In the genomic region with DNA sequence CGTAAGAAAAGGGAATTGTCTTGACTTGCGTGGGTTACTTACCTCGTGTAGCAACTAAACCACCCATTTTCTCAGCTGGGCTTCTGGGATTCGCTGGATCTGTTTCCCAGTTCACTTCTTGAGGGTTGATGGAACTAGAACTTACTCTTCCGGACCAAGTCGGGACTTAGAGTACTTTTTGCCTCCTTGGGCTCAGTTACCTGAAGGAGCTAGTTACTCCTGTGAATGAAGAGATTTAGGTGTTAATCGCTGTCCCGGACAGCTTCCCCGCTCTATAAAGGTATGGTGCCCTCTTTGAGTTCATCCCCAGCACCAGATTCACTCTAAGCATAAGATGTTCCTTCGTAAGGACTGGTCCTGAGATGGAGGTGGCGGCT, we compare ENCODE assay signal across 8 mouse cellular contexts. TPM values are rescaled to one million over a fixed set of nuclear protein-coding genes. Genes with fewer than 3 reads are reported as not detected.
DNase-seq lines count a peak whose midpoint lies in the region; ATAC-seq and TF ChIP-seq lines count a peak whose summit lies in the region.

No protein-coding gene starts in this region.

- WGBS in heart, embryonic 12.5 days, result 2% methylated on average over 11 of the region's 11 CpGs
- under 1% methylated on average over 11 of the region's 11 CpGs for WGBS in forebrain, embryonic 13.5 days
- WGBS in limb, embryonic 12.5 days, result 1% methylated on average over 11 of the region's 11 CpGs
- 3% methylated on average over 11 of the region's 11 CpGs for WGBS in stomach, embryonic 14.5 days

- DNase-seq in heart, postnatal 14 days, result no peak
- DNase-seq in MEL (ENCODE audit: low read depth, low spot score), result peak; percentile 64
- no peak for DNase-seq in right cerebral cortex, postnatal 25 days
- no peak for DNase-seq in urinary bladder, adult 18-20 months (ENCODE audit: low spot score in 2 of 2)

- no peaks in the 10 kb centered on the region for H3K36me3 ChIP-seq in heart, embryonic 12.5 days
- H3K36me3 ChIP-seq in MEL (ENCODE audit: control insufficient read depth in 1 of 2, insufficient read depth in 2 of 2, low read length in 2 of 2), result peaks cover 2 to 47% of the 10 kb centered on the region in 2 experiments; a peak in 3 of 4 replicates
- H3K36me3 ChIP-seq in forebrain, embryonic 13.5 days (ENCODE audit: poor library complexity, severe bottlenecking), result peaks cover 3% of the 10 kb centered on the region; the same call in 1 of the 2 replicates
- H3K36me3 ChIP-seq in limb, embryonic 12.5 days, result peaks cover 6% of the 10 kb centered on the region; the same call in 1 of the 2 replicates
- no peaks in the 10 kb centered on the region for H3K36me3 ChIP-seq in stomach, embryonic 14.5 days (ENCODE audit: control insufficient read depth, insufficient read depth, low read length)

- intact Hi-C loops in heart, postnatal 14 days (cut with DNase I), result loop anchor here (5.0 to 10.0 kb wide), 2 partner anchors 78 to 171 kb away; partner anchors contain the start of gene Npr1

- peak overlapping the region; percentile 71 for H3K4me3 ChIP-seq in heart, embryonic 12.5 days
- H3K4me3 ChIP-seq in MEL (ENCODE audit: control insufficient read depth in 1 of 2, insufficient read depth in 1 of 2, low read depth in 2 of 2, low read length in 2 of 2), result peak overlapping the region; percentile 99
- H3K4me3 ChIP-seq in forebrain, embryonic 13.5 days, result peak overlapping the region; percentile 95
- peak overlapping the region; percentile 88 for H3K4me3 ChIP-seq in limb, embryonic 12.5 days (replicated peaks)
- peak overlapping the region; percentile 80 for H3K4me3 ChIP-seq in stomach, embryonic 14.5 days (ENCODE audit: low read depth, low read length)

- H3K9me3 ChIP-seq in heart, embryonic 12.5 days (replicated peaks), result no peaks in the 10 kb centered on the region
- H3K9me3 ChIP-seq in MEL (replicated peaks; ENCODE audit: insufficient read depth, low read length), result no peaks in the 10 kb centered on the region
- H3K9me3 ChIP-seq in forebrain, embryonic 13.5 days (replicated peaks), result no peaks in the 10 kb centered on the region
- H3K9me3 ChIP-seq in limb, embryonic 12.5 days, result no peaks in the 10 kb centered on the region
- no peaks in the 10 kb centered on the region for H3K9me3 ChIP-seq in stomach, embryonic 14.5 days (ENCODE audit: control insufficient read depth, low read depth, low read length)

- no peak for TF ChIP-seq RAD21 in MEL (IDR thresholded peaks at IDR 0.05; ENCODE audit: low read depth, low read length)

- peak overlapping the region; percentile 85 for H3K9ac ChIP-seq in heart, embryonic 12.5 days
- H3K9ac ChIP-seq in MEL (ENCODE audit: control insufficient read depth, low read depth, low read length, poor library complexity, severe bottlenecking), result peak overlapping the region; percentile 98
- H3K9ac ChIP-seq in forebrain, embryonic 13.5 days, result peak overlapping the region; percentile 95
- peak overlapping the region; percentile 94 for H3K9ac ChIP-seq in limb, embryonic 12.5 days (replicated peaks)
- peak overlapping the region; percentile 84 for H3K9ac ChIP-seq in stomach, embryonic 14.5 days (replicated peaks; ENCODE audit: low read depth, low read length)

- peaks cover 55% of the 10 kb centered on the region for H3K79me2 ChIP-seq in MEL (ENCODE audit: control insufficient read depth, insufficient read depth, low read length, poor library complexity)

- H3K4me1 ChIP-seq in heart, embryonic 12.5 days (replicated peaks), result peaks cover 24% of the 10 kb centered on the region
- peaks cover 15 to 16% of the 10 kb centered on the region in 2 experiments for H3K4me1 ChIP-seq in MEL (ENCODE audit: control insufficient read depth in 1 of 2, insufficient read depth in 2 of 2, low read length in 2 of 2)
- H3K4me1 ChIP-seq in forebrain, embryonic 13.5 days, result peaks cover 32% of the 10 kb centered on the region
- H3K4me1 ChIP-seq in limb, embryonic 12.5 days (replicated peaks), result peaks cover 12% of the 10 kb centered on the region
- peaks cover 12% of the 10 kb centered on the region for H3K4me1 ChIP-seq in stomach, embryonic 14.5 days (ENCODE audit: control insufficient read depth, insufficient read depth, low read length)

- no peaks in the 10 kb centered on the region for H3K27me3 ChIP-seq in heart, embryonic 12.5 days (replicated peaks)
- no peaks in the 10 kb centered on the region for H3K27me3 ChIP-seq in MEL (ENCODE audit: control insufficient read depth in 1 of 2, insufficient read depth in 2 of 2, low read length in 2 of 2)
- no peaks in the 10 kb centered on the region for H3K27me3 ChIP-seq in forebrain, embryonic 13.5 days
- no peaks in the 10 kb centered on the region for H3K27me3 ChIP-seq in limb, embryonic 12.5 days
- H3K27me3 ChIP-seq in stomach, embryonic 14.5 days (ENCODE audit: control insufficient read depth, insufficient read depth, low read length), result no peaks in the 10 kb centered on the region

- TF ChIP-seq POLR2A in MEL (IDR thresholded peaks at IDR 0.05; ENCODE audit: control insufficient read depth in 1 of 2, insufficient read depth in 1 of 2, low read depth in 1 of 2, low read length in 2 of 2, poor library complexity in 1 of 2), result no peak

- ATAC-seq in heart, embryonic 12.5 days (ENCODE audit: insufficient number of reproducible peaks, low FRiP score), result no peak
- no peak for ATAC-seq in forebrain, embryonic 13.5 days
- no peak for ATAC-seq in limb, embryonic 12.5 days (ENCODE audit: insufficient number of reproducible peaks, insufficient read depth, low FRiP score, low TSS enrichment, low read depth)
- no peak for ATAC-seq in stomach, embryonic 14.5 days (ENCODE audit: insufficient number of reproducible peaks, insufficient read depth, low FRiP score, low read depth)

- no peak for TF ChIP-seq CTCF in MEL (IDR thresholded peaks at IDR 0.05 in 2 of 3, conservative IDR thresholded peaks at IDR 0.05 in 1 of 3; ENCODE audit: control insufficient read depth in 1 of 3, insufficient read depth in 1 of 3, low read depth in 2 of 3, low read length in 3 of 3, poor library complexity in 1 of 3, severe bottlenecking in 1 of 3)

- peak overlapping the region; percentile 82 for H3K4me2 ChIP-seq in heart, embryonic 12.5 days
- peak overlapping the region; percentile 96 for H3K4me2 ChIP-seq in forebrain, embryonic 13.5 days
- H3K4me2 ChIP-seq in limb, embryonic 12.5 days, result peak overlapping the region; percentile 70
- peak overlapping the region; percentile 84 for H3K4me2 ChIP-seq in stomach, embryonic 14.5 days (replicated peaks; ENCODE audit: low read depth, low read length)

- peak overlapping the region; percentile 93 for H3K27ac ChIP-seq in heart, embryonic 12.5 days (ENCODE audit: poor library complexity, severe bottlenecking)
- peak overlapping the region; percentile 91 for H3K27ac ChIP-seq in MEL (ENCODE audit: control insufficient read depth, low read depth, low read length)
- H3K27ac ChIP-seq in forebrain, embryonic 13.5 days, result peak overlapping the region; percentile 98
- peak overlapping the region; percentile 99 for H3K27ac ChIP-seq in limb, embryonic 12.5 days
- H3K27ac ChIP-seq in stomach, embryonic 14.5 days (ENCODE audit: low read length), result peak overlapping the region; percentile 96; the same call in 1 of the 2 replicates

- TF ChIP-seq EP300 in MEL (IDR thresholded peaks at IDR 0.05; ENCODE audit: low read depth in 1 of 2, low read length in 2 of 2), result 0 out of 4 replicates have a peak, but pooled peaks of 1 of the 2 experiments have one; percentile 17

RNA-seq across cellular contexts. Expression of gene Gatad2b, which starts 1.1 kb away (rescaled TPM):
- polyA plus RNA-seq in heart, embryonic 12.5 days (2016; fragmentation: Nextera tagmentation; extraction: Ambion mirVana), result 8.5 and 10.0 TPM in 2 replicates
- 10 to 100 TPM; 47.2 to 52.9 TPM for total RNA-seq in heart, postnatal 14 days (2021)
- total RNA-seq in MEL (2012; rRNA removed), result 9.1 and 12.3 TPM in 2 replicates
- 10 to 100 TPM in 1 of 2 experiments, not detected in 1; 37.6 TPM for polyA plus RNA-seq in MEL (2012; ENCODE audit: insufficient read depth in 1 of 2, insufficient read length in 2 of 2, low read depth in 1 of 2, low replicate concordance in 2 of 2, missing spikeins in 1 of 2)
- polyA plus RNA-seq in forebrain, embryonic 13.5 days (2015; fragmentation: Nextera tagmentation; extraction: Ambion mirVana), result 18.0 and 18.6 TPM in 2 replicates
- polyA plus RNA-seq in limb, embryonic 12.5 days (2016; fragmentation: Nextera tagmentation; extraction: Ambion mirVana), result 17.7 and 19.5 TPM in 2 replicates
- 22.3 and 28.7 TPM in 2 replicates for polyA plus RNA-seq in stomach, embryonic 14.5 days (2014; fragmentation: Nextera tagmentation; extraction: Ambion mirVana)

RNA-seq across cellular contexts. Expression of gene Dennd4b, which starts 29.1 kb away (rescaled TPM):
- 6.1 and 8.2 TPM in 2 replicates for polyA plus RNA-seq in heart, embryonic 12.5 days (2016; fragmentation: Nextera tagmentation; extraction: Ambion mirVana)
- 10 to 100 TPM; 21.1 to 23.6 TPM for total RNA-seq in heart, postnatal 14 days (2021)
- total RNA-seq in MEL (2012; rRNA removed), result 10.3 and 11.6 TPM in 2 replicates
- polyA plus RNA-seq in MEL (2012; ENCODE audit: insufficient read depth in 1 of 2, insufficient read length in 2 of 2, low read depth in 1 of 2, low replicate concordance in 2 of 2, missing spikeins in 1 of 2), result 10 to 100 TPM in 1 of 2 experiments, not detected in 1; 27.1 TPM
- polyA plus RNA-seq in forebrain, embryonic 13.5 days (2015; fragmentation: Nextera tagmentation; extraction: Ambion mirVana), result 3.1 and 4.5 TPM in 2 replicates
- 5.7 and 5.9 TPM in 2 replicates for polyA plus RNA-seq in limb, embryonic 12.5 days (2016; fragmentation: Nextera tagmentation; extraction: Ambion mirVana)
- 3.0 and 3.6 TPM in 2 replicates for polyA plus RNA-seq in stomach, embryonic 14.5 days (2014; fragmentation: Nextera tagmentation; extraction: Ambion mirVana)

RNA-seq across cellular contexts. Expression of gene Crtc2, which starts 40.1 kb away (rescaled TPM):
- polyA plus RNA-seq in heart, embryonic 12.5 days (2016; fragmentation: Nextera tagmentation; extraction: Ambion mirVana), result 14.6 and 18.7 TPM in 2 replicates
- total RNA-seq in heart, postnatal 14 days (2021), result 10 to 100 TPM; 19.5 to 21.7 TPM
- total RNA-seq in MEL (2012; rRNA removed), result 7.1 and 7.6 TPM in 2 replicates
- polyA plus RNA-seq in MEL (2012; ENCODE audit: insufficient read depth in 1 of 2, insufficient read length in 2 of 2, low read depth in 1 of 2, low replicate concordance in 2 of 2, missing spikeins in 1 of 2), result 10 to 100 TPM in 1 of 2 experiments, not detected in 1; 66.9 TPM
- 17.2 and 21.5 TPM in 2 replicates for polyA plus RNA-seq in forebrain, embryonic 13.5 days (2015; fragmentation: Nextera tagmentation; extraction: Ambion mirVana)
- 18.6 and 30.3 TPM in 2 replicates for polyA plus RNA-seq in limb, embryonic 12.5 days (2016; fragmentation: Nextera tagmentation; extraction: Ambion mirVana)
- polyA plus RNA-seq in stomach, embryonic 14.5 days (2014; fragmentation: Nextera tagmentation; extraction: Ambion mirVana), result 18.8 and 21.4 TPM in 2 replicates

RNA-seq across cellular contexts. Expression of gene Slc39a1, which starts 46.1 kb away (rescaled TPM):
- 63.5 and 67.8 TPM in 2 replicates for polyA plus RNA-seq in heart, embryonic 12.5 days (2016; fragmentation: Nextera tagmentation; extraction: Ambion mirVana)
- 10 to 100 TPM; 94.0 to 95.4 TPM for total RNA-seq in heart, postnatal 14 days (2021)
- total RNA-seq in MEL (2012; rRNA removed), result 47.2 and 58.5 TPM in 2 replicates
- polyA plus RNA-seq in MEL (2012; ENCODE audit: insufficient read depth in 1 of 2, insufficient read length in 2 of 2, low read depth in 1 of 2, low replicate concordance in 2 of 2, missing spikeins in 1 of 2), result 10 to 100 TPM; 61.7 to 80.5 TPM
- polyA plus RNA-seq in forebrain, embryonic 13.5 days (2015; fragmentation: Nextera tagmentation; extraction: Ambion mirVana), result 55.0 and 55.3 TPM in 2 replicates
- 56.8 and 62.0 TPM in 2 replicates for polyA plus RNA-seq in limb, embryonic 12.5 days (2016; fragmentation: Nextera tagmentation; extraction: Ambion mirVana)
- polyA plus RNA-seq in stomach, embryonic 14.5 days (2014; fragmentation: Nextera tagmentation; extraction: Ambion mirVana), result 114 and 119 TPM in 2 replicates

RNA-seq across cellular contexts. Expression of gene Creb3l4, which starts 50.7 kb away (rescaled TPM):
- polyA plus RNA-seq in heart, embryonic 12.5 days (2016; fragmentation: Nextera tagmentation; extraction: Ambion mirVana), result 2.3 TPM in 2 replicates
- not detected for total RNA-seq in heart, postnatal 14 days (2021)
- total RNA-seq in MEL (2012; rRNA removed), result 0.08 TPM in 1 of 2 replicates, not detected in the other
- polyA plus RNA-seq in MEL (2012; ENCODE audit: insufficient read depth in 1 of 2, insufficient read length in 2 of 2, low read depth in 1 of 2, low replicate concordance in 2 of 2, missing spikeins in 1 of 2), result under 1 TPM in 1 of 2 experiments, not detected in 1; 0.07 TPM
- polyA plus RNA-seq in forebrain, embryonic 13.5 days (2015; fragmentation: Nextera tagmentation; extraction: Ambion mirVana), result 5.2 and 5.8 TPM in 2 replicates
- 11.7 and 12.9 TPM in 2 replicates for polyA plus RNA-seq in limb, embryonic 12.5 days (2016; fragmentation: Nextera tagmentation; extraction: Ambion mirVana)
- polyA plus RNA-seq in stomach, embryonic 14.5 days (2014; fragmentation: Nextera tagmentation; extraction: Ambion mirVana), result 20.6 and 21.4 TPM in 2 replicates
